Mouse (Mus musculus) embryo, embryonic 10.5 days (tissue): ENCODE data around the gene Prim2.

Experiments
- DNase-seq: peaks from one replicate; pipeline ENCODE4 v3.0.0-alpha.2; 2015; ENCODE audit warnings: low spot score

The Prim2 gene

GRCm38 (mm10) chr1:33669708-33670141 lies at the start of gene Prim2:
TSS of gene Prim2 (minus strand) at chr1:33669795.
- peak; percentile 91 for DNase-seq

DNA sequence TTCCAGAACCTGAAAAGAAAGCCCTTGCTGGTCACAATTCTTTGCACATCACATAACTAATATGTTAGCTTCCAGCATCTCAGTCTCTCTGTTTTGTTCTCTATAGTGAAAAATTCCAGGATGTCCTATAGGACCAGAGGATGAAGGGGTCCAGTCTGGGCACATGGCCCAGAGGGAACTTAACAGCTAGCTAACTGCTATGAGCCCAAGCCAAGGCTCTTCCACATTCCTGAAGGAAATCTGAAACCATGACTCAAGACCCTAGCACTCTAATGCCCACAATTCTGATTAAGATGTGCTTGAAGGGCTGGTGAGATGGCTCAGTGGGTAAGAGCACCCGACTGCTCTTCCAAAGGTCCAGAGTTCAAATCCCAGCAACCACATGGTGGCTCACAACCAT lies 48.0 kb upstream of the Prim2 start:
- no peak for DNase-seq

- DNase-seq: peak; percentile 77
Observed at GRCm38 (mm10) chr1:33714796-33715195, 45.2 kb upstream of the Prim2 start.

GRCm38 (mm10) chr1:33712026-33712425 lies 42.4 kb upstream of the Prim2 start:
- DNase-seq: no peak

DNA sequence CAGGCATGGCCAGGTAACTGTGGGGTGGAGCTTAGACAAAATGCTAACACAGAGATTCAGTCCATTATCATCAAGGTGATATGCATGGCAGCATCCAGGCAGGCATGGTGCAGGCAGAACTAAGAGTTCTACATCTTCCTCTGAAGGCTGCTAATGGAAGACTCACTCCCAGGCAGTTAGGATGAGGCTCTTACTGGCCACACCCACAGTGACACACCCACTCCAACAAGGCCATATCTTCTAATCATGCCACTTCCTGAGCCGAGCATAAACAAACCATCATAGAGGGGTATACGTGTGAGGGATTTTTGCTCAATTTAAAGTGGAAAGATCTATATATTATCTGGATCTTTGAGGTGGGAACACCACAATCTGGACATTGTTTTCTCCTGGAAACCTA lies 40.0 kb upstream of the Prim2 start:
- no peak for DNase-seq

DNA sequence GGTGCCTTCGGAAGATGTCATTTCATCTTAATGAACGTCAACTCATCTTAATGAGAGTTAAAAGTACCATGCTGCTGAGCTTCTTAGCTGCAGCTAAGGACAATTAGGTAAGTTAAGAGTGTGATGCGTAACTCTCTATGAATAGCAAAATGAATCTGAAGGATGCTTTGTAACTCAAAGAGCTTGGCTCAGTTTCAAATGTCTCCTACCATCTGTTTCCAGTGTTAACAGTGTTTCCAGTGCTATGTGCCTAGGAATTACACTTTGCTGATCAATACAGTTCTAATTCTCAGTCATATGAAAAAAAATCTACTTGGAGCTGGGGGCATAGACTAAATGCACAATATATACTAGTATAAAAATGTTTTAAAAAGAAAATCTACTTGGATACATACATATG lies 31.6 kb upstream of the Prim2 start:
- DNase-seq: no peak

DNA sequence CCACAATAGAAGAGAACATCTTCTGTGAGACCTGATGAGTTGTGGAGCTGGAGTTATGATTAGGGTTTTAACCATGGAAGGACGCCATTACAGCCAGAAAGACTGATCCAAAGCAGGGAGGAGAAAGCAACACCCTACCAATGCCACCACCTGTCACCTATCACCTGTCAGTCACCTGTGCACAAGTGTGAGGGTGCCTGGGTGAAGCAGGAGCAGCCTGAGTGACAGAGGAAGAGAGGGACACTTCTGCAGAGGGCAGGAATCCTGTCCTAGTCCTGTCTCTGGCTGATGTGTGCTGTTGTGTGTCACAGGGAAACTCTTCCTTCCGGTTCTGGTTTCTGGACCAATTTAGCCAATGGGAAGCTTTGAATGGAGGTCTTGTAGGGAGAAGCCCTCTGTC lies 26.4 kb upstream of the Prim2 start:
- DNase-seq: no peak

GRCm38 (mm10) chr1:33693893-33694292 lies 24.3 kb upstream of the Prim2 start:
- DNase-seq: no peak

GRCm38 (mm10) chr1:33690087-33690448 lies 20.5 kb upstream of the Prim2 start:
- no peak for DNase-seq

GRCm38 (mm10) chr1:33689446-33690086 lies 20.0 kb upstream of the Prim2 start:
- no peak for DNase-seq

GRCm38 (mm10) chr1:33688810-33689209 lies 19.2 kb upstream of the Prim2 start:
- DNase-seq: no peak

DNA sequence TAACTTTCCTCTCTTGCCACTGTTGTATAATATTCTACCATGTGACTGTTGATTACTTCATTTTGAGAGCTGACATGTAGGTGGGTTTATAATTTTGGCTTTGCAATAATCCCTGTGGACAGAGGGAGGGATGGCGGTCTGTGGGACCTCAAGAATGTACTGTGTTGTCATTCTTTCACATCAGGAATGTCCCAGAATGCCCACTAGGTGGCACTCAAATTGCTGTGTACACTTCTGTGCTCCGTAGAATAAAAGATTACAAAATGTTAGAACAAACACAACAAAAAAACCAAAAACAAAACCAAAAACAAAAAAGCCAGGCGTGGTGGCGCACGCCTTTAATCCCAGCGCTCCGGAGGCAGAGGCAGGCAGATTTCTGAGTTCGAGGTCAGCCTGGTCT lies 14.9 kb upstream of the Prim2 start:
- peak; percentile 51 for DNase-seq

GRCm38 (mm10) chr1:33680890-33681289 lies 11.3 kb upstream of the Prim2 start:
- no peak for DNase-seq

- DNase-seq: no peak
Observed at GRCm38 (mm10) chr1:33680435-33680834, 10.8 kb upstream of the Prim2 start.

DNA sequence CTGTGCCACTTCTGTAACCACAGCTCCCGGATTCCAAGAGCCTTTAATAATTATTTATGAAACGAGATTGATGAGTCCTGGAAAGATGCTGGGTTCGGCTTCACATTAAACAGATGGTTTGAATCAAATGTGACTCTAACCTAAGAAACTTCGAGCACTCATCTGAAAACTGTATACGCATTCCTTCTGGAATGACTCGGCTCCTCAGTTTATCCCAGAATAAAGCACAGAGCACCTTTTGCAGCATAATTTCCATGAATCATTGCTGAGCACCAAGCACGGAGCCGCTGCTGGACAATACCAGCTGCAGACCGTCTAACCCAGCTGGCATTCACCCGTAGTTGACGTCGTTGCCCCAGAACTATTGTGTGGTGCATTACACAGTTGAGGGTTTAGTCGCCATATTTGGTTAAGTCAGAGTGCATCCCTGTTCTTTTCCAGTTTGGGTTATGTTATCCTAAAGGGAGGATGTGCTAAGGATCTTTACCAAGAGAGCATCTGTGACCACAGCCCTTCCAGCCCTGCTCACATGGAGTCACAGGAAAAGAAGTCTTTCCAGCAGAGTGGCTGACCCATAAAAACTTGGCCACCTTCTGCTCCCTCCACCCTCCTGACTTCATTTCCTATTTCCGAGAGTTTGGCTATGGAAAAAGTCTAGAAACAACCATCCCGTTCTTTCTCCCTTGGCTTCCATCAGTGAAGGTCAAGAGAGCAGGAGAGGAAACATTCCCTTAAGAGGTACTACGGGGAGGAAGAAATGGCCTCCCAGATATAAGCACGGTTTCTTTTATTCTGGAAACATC lies 3.8 kb upstream of the Prim2 start:
- DNase-seq: no peak

- DNase-seq: peak; percentile 69
Observed at GRCm38 (mm10) chr1:33672514-33672913, 2.9 kb upstream of the Prim2 start.

DNA sequence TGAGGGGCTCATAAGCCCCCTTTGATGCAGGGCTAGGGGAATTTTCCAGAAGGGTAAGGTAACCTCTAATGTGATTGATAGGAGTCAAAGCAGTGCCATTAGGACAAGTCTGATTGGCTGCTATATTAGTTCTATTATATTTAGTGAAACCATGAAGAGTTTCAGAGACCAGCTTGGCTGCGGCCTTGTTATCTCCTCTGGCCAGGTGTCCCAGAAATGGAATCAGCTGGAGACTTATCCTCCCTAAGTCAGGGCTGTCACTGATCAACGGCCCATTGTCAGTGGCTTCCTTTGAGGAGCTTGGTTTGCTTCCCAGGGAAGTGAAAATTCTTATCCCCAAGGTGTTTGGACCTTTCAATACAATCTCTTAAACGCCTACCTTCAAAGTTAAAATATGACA lies 2.5 kb upstream of the Prim2 start:
- no peak for DNase-seq

DNA sequence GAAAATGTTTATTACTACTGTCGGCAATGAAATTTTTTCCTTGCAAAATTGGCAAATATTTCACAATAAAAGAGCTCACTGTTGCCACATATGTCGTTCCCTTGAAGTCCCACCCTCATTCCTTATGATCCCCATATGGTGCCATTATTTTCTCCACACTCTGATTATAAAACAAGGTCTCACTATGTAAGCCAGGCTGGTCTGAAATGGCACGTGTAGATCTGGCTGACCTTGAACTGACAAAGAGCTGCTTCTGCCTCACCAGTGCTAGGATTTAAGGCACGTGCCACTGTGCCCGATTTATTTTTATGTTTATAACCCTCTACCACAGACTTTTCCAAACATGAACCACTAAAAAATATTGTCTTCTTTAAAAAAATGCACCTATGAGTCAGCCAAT lies 1.8 kb upstream of the Prim2 start:
- no peak for DNase-seq

DNA sequence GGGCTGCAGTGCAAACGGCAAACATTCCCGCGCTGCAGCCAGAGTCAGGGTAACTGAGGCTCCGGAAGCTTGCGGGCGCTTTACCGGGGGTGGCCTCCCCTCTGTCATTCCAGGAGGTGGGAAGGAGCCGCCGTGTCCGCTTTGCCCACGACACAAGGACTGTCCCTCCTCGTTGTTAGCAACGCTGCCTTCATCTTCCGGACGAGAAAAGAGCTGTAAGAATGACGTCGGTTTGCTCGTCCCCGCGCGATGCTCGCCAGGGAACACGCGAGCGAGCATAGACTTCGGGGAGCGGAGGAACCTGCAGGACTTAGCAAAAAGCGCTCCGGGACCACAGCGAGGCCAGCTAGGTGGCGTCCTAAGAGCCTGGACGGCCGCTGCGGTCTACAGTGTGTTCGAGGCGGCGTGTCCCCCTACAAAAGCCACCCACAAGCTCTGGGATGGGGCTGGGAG lies 595 bp upstream of the Prim2 start:
- peak; percentile 85 for DNase-seq

- no peak for DNase-seq
Observed at GRCm38 (mm10) chr1:33663605-33664117, 5.9 kb downstream of the Prim2 start.

- peak; percentile 58 for DNase-seq
Observed at GRCm38 (mm10) chr1:33663163-33663562, 6.4 kb downstream of the Prim2 start.

DNA sequence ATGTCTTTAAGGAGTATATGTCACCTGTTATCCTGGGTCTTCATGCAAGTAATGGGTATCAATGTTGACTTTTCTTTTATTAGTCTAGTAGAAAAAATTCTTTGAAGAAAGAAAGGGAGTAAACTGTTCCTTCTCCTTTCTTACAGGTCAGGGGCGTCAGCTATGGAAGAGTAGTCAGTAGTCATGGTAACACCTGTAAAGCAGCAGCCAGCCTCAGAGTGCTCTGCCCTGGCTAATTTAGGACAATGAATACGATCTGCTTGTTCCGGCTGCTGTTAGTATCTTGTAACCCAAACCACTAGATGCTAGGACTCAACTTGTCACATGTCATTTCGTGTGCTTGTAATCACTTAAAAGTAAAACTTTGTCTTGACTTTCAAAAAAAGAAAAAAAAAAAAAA lies 11.3 kb downstream of the Prim2 start:
- DNase-seq: no peak

DNA sequence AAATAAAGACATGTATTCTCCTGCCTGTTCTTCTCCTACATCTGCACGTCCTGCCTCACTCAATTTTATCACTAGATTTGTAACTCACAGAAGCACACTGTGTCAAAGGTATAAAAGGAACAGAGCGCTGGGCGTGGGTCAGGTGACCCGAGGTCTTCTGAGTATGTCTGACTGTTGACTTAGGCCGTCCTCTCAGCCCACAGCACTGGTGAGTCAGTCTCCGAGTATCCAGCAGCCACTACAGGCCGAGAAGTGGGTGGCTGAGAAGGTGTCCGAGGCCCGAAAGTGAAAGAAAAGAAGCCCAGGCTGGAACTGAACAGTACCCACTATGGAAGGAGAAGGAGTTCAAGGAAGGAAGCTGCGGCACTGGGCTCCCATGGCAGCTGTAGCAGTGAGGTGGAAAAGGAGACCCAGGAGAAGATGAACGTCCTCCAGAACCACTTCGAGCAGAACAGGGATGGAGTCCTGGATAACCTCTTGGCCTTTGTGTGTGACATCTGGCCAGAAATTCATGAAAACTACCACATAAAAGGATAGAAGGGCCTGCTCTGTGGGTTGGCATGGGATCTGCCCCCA lies 11.9 kb downstream of the Prim2 start:
- no peak for DNase-seq
